In the genomic region with DNA sequence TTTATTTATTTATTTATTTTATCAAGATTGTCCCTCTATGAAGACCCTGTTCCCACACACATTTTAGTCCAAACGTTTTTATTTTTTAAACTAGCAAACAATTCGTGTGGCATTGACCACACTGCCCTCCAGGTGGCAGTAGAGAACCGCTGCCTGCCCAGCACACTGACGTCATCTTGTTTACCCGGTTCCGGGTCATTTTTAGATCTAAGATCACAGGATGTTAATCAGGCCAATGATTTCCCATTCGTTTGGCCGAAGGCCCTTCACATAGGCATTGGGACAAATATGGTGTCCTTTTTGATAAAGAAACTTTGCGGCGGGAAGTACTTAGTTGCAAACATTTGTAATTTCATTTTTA, we compare ENCODE assay signal across 8 mouse cellular contexts.
DNase-seq lines count a peak whose midpoint lies in the region; ATAC-seq and TF ChIP-seq lines count a peak whose summit lies in the region.

No protein-coding gene starts in this region.

- H3K4me1 ChIP-seq in forebrain, embryonic 11.5 days (replicated peaks; ENCODE audit: control insufficient read depth, insufficient read depth, low read length): no peaks in the 10 kb centered on the region
- peaks cover 4% of the 10 kb centered on the region; the same call in 1 of the 2 replicates for H3K4me1 ChIP-seq in heart, postnatal 0 days (ENCODE audit: control insufficient read depth, insufficient read depth)
- H3K4me1 ChIP-seq in neural tube, embryonic 15.5 days: peaks cover 7% of the 10 kb centered on the region

- no peak for TF ChIP-seq EP300 in heart, postnatal 0 days (IDR thresholded peaks at IDR 0.05; ENCODE audit: low read depth)

- no peak; the same call in 1 of the 2 replicates for ATAC-seq in forebrain, embryonic 11.5 days (replicated peaks; ENCODE audit: low FRiP score)
- ATAC-seq in heart, postnatal 0 days (ENCODE audit: insufficient read depth, low read depth): peak; percentile 62
- ATAC-seq in neural tube, embryonic 15.5 days (ENCODE audit: low FRiP score): no peak

- H3K9me3 ChIP-seq in forebrain, embryonic 11.5 days (ENCODE audit: control insufficient read depth, low read length): no peaks in the 10 kb centered on the region
- no peaks in the 10 kb centered on the region for H3K9me3 ChIP-seq in heart, postnatal 0 days (replicated peaks; ENCODE audit: control insufficient read depth, low read length)
- H3K9me3 ChIP-seq in neural tube, embryonic 15.5 days (replicated peaks): no peaks in the 10 kb centered on the region

- H3K27ac ChIP-seq in forebrain, embryonic 11.5 days (ENCODE audit: low read depth, low read length): no peak overlapping the region
- no peak overlapping the region for H3K27ac ChIP-seq in heart, postnatal 0 days (ENCODE audit: low read depth)
- H3K27ac ChIP-seq in neural tube, embryonic 15.5 days (replicated peaks): no peak overlapping the region

- 23% methylated on average over 10 of the region's 10 CpGs for WGBS in forebrain, embryonic 11.5 days
- 9% methylated on average over 10 of the region's 10 CpGs for WGBS in heart, postnatal 0 days
- 20% methylated on average over 10 of the region's 10 CpGs for WGBS in neural tube, embryonic 15.5 days

- no peak overlapping the region for H3K4me3 ChIP-seq in forebrain, embryonic 11.5 days (ENCODE audit: low read depth, low read length)
- H3K4me3 ChIP-seq in heart, postnatal 0 days (ENCODE audit: low read depth, low read length): peak overlapping the region; percentile 34
- H3K4me3 ChIP-seq in neural tube, embryonic 15.5 days (replicated peaks): no peak overlapping the region

- DNase-seq in ES-CJ7 (ENCODE audit: low read depth, low spot score): peak; percentile 60
- peak; percentile 62 for DNase-seq in c-Kit-positive CD71-positive TER-119-negative erythroid progenitor cells, embryonic 14.5 days (ENCODE audit: low read depth)
- DNase-seq in forebrain, embryonic 11.5 days (ENCODE audit: low spot score): peak; percentile 82
- DNase-seq in heart, postnatal 0 days (ENCODE audit: low spot score): peak; percentile 77
- DNase-seq in kidney, postnatal 36 days: peak; percentile 77 to 83
- peak; percentile 65 to 70 for DNase-seq in lung, adult 18-20 months
- DNase-seq in thymus, adult 18-20 months: peak; percentile 34 to 51

- peak overlapping the region; percentile 6; the same call in 1 of the 2 replicates for H3K4me2 ChIP-seq in forebrain, embryonic 11.5 days (ENCODE audit: low read depth, low read length, severe bottlenecking)
- peak overlapping the region; percentile 55 for H3K4me2 ChIP-seq in heart, postnatal 0 days (ENCODE audit: low read depth, low read length)
- peak overlapping the region; percentile 43 for H3K4me2 ChIP-seq in neural tube, embryonic 15.5 days

- H3K27me3 ChIP-seq in forebrain, embryonic 11.5 days (ENCODE audit: control insufficient read depth, insufficient read depth, low read length): no peaks in the 10 kb centered on the region
- H3K27me3 ChIP-seq in heart, postnatal 0 days (ENCODE audit: control insufficient read depth, insufficient read depth, low read length): no peaks in the 10 kb centered on the region
- no peaks in the 10 kb centered on the region for H3K27me3 ChIP-seq in neural tube, embryonic 15.5 days (replicated peaks)

- no peak overlapping the region for H3K9ac ChIP-seq in forebrain, embryonic 11.5 days (ENCODE audit: low read length)
- H3K9ac ChIP-seq in heart, postnatal 0 days (replicated peaks; ENCODE audit: low read depth, low read length): no peak overlapping the region
- no peak overlapping the region for H3K9ac ChIP-seq in neural tube, embryonic 15.5 days (replicated peaks)

- peak; percentile 95 for TF ChIP-seq CTCF in heart, postnatal 0 days (IDR thresholded peaks at IDR 0.05; ENCODE audit: low read depth)

- no peaks in the 10 kb centered on the region for H3K36me3 ChIP-seq in forebrain, embryonic 11.5 days (ENCODE audit: control insufficient read depth, insufficient read depth, low read length)
- H3K36me3 ChIP-seq in heart, postnatal 0 days (replicated peaks; ENCODE audit: control insufficient read depth, insufficient read depth, low read length): no peaks in the 10 kb centered on the region
- H3K36me3 ChIP-seq in neural tube, embryonic 15.5 days: no peaks in the 10 kb centered on the region
